Mouse (Mus musculus): ENCODE results near the gene Atf3. TPM values are rescaled to one million over a fixed set of nuclear protein-coding genes. Genes with fewer than 3 reads are reported as not detected.

Gene Atf3
- total RNA-seq, 2 experiments from 2014 or later, result 0.48 to 2.4 TPM

DNA sequence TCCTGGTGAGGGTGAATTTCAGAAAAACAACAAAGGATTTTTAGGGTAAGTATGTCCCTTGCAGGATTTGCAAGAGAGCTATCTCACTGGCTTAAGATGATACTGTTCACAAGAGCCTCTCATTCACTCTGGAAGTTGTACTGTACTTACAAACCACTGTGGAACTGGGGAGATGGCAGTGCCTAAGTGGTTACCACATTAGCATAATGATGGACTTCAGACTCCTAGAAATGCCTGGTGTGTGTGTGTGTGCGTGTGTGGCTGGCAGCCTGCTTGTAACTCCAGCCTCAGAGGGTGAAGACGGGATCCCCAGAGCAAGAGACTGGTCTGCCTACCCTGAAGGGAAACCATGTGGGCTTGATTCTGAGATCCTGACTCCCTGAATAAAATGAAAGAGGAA lies 14.3 kb downstream of the Atf3 start:
- no peak overlapping the region for H3K27ac ChIP-seq
- H3K4me3 ChIP-seq, result no peak overlapping the region
- TF ChIP-seq CTCF (IDR thresholded peaks at IDR 0.05), result no peak
- no peak for DNase-seq (ENCODE audit: extremely low spot score in 1 of 2, low spot score in 2 of 2)
- intact Hi-C loops (cut with DNase I), result no loop called here

DNA sequence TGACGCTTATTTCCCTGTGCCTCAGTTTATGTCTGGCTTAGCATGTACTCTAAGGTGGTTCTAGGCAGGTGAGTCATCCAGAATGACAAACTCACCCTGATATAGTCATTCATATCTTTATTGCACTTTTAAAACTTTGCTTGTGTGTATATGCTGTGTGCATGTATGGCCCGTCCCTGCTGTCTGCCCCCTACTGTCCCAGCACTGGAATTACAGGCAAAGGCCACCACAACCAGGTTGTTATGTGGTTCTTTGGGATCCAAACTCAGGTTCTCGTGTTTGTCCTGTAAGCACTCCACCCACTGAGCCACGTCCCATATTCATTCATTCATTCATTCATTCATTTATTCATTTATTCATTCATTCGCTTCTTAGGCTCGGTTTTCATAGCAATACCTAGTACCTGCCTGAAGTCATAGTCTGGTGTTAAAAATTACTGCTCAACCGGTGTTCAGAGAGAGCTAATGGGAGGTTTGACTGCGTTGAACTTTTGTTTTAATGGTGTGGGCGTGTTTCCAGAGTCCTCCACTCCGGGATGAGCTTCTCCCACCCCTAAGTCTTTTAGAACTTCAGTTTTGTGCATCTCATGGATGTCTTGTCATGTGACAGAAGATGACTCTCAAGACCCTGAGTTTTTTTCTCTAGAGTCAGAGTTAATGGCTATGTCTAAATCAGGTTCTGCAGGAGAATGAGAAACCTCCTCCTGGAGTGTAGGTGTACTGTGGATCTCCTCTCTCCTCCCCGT lies 15.5 kb downstream of the Atf3 start:
- TF ChIP-seq CTCF (IDR thresholded peaks at IDR 0.05), result peak; percentile 25
- Histone ChIP-seq H3K27ac (no peak overlapping the region), H3K4me3 (no peak overlapping the region)
- DNase-seq (ENCODE audit: extremely low spot score in 1 of 2, low spot score in 2 of 2), result no peak
- intact Hi-C loops (cut with DNase I), result no loop called here

DNA sequence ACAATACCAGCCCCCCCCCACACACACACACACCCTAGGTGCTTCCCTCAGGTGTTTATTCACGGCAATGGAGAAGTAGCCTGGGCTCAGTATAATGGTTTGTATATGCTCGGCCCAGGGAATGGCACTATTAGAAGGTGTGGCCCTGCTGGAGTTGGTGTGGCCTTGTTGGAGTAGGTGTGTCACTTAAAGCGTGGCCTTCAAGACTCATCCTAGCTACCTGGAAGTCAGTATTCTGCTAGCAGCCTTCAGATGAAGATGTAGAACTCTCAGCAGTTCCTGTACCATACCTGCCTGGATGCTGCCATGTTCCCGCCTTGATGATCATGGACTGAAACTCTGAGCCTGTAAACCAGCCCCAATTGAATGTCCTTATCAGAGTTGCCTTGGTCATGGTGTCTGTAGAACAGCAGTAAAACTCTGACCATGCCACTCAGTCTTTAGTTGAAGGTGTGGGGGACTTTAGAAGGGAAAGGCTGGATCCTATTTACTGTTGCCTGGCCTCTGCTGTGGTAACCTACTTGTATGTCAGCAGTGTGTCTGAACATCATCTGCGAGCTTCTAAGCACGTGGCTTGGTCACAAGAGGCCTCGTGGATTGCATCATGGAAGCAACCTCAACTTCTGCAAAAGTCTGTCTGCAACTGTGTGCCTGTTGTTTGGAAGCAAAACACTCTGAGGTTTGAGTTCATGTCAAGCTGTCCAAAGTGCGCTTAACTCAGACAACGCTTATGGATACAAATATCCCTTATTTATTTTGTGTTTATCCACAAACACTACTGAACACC lies 16.8 kb downstream of the Atf3 start:
- no peak overlapping the region for H3K27ac ChIP-seq
- no peak for DNase-seq (ENCODE audit: extremely low spot score in 1 of 2, low spot score in 2 of 2)
- intact Hi-C loops (cut with DNase I), result no loop called here
- H3K4me3 ChIP-seq, result no peak overlapping the region
- TF ChIP-seq CTCF (IDR thresholded peaks at IDR 0.05), result no peak

DNA sequence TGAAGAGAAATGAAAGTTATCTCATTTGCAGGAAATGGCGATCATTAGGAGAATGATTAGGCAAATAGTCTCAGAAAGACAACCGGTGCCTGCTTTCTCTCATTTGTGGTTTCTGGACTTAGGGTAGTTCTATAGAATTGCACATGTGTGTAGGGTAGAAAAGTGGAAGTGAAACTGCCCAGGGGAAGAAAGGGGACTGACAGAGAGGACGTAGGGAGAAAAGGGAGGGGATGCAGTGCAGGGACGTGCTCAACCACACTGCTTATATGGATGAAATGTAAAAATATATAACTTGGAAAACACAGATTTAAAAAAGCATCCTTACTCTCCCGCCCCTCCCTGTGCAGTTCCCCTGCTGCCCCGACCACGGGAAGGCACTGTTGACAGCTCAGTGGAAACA lies 19.9 kb downstream of the Atf3 start:
- intact Hi-C loops (cut with DNase I), result no loop called here
- DNase-seq (ENCODE audit: extremely low spot score in 1 of 2, low spot score in 2 of 2), result no peak
- Histone ChIP-seq H3K27ac (no peak overlapping the region), H3K4me3 (no peak overlapping the region)
- TF ChIP-seq CTCF (IDR thresholded peaks at IDR 0.05), result no peak

DNA sequence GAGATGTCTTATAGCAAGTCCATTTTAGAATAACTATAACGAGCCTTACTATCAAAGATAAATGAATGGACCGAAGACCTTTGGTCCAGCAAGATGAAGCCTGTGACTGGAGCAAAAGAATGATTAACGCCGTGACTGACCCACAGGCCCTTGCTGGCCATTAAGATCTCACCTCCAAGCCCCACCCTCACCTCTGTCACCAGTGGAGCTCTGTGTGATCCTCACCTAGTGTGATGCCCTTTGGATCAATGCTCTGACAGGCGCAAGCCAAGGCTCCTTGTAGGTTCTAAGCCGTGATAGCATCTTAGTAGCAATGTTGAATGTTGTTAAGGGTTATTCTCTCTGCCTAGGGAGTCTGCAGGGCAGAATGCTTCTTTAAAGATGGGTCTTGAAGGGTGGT lies 21.8 kb downstream of the Atf3 start:
- intact Hi-C loops (cut with DNase I), result no loop called here
- no peak overlapping the region for H3K4me3 ChIP-seq
- DNase-seq (ENCODE audit: extremely low spot score in 1 of 2, low spot score in 2 of 2), result no peak
- no peak for TF ChIP-seq CTCF (IDR thresholded peaks at IDR 0.05)
- no peak overlapping the region for H3K27ac ChIP-seq

DNA sequence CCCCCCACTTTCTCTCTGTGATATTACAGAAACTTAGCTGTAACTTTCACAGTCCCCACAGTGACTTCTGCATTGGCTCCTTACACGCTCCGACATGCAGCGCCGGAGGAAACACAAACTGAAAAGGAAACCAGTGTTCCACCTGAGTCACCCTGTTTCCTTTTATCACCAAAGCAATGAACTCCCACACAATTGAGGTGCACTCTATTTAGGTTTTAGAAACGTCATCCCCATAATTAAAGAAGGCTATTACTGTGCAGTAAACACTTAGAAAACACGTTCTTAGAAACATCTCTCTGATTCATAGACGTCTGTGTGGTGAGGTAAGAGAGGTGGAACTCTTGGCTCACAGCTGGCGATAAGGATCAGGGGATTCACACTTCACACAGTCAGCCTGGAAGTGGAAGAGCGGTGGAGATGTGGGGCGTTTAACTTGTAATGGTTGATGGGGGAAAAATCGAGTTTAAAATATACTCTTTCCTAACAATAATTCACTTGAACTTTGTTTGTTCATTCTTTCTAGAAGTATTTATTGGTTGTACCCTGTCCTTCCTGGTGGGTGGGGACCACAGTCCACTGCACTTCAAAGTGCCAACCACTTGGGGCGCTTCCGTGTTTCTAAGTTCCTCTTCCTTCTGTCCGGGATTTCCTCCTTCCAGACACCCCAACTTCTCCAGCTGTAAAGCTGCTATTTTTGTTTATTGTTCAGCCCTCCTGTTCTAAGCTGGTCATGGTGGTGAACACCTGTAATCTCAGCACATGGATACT lies 24.0 kb downstream of the Atf3 start:
- intact Hi-C loops (cut with DNase I), result no loop called here
- no peak for DNase-seq (ENCODE audit: extremely low spot score in 1 of 2, low spot score in 2 of 2)
- Histone ChIP-seq H3K27ac (no peak overlapping the region), H3K4me3 (no peak overlapping the region)
- TF ChIP-seq CTCF (IDR thresholded peaks at IDR 0.05), result peak; percentile 50

DNA sequence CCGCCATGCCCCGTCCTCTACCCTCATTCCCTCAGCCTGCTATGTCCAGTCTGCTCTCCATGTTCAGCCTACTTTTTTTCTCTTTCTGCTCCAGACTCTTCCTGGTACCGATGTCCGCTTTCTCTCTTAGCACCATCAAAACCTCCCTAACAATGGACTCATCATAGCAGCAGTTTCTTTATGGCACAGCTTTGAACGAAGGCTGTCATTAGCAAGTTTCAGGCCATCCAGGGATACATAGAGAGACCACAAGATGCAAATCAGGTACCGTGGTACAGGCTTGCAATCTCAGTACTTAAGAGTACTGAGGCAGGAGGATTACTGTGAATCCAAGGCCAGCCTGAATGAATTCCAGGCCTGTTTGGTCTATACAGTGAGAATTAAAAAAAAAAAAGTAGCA lies 25.1 kb downstream of the Atf3 start:
- no peak for DNase-seq (ENCODE audit: extremely low spot score in 1 of 2, low spot score in 2 of 2)
- no peak for TF ChIP-seq CTCF (IDR thresholded peaks at IDR 0.05)
- H3K4me3 ChIP-seq, result no peak overlapping the region
- no peak overlapping the region for H3K27ac ChIP-seq
- intact Hi-C loops (cut with DNase I), result no loop called here

DNA sequence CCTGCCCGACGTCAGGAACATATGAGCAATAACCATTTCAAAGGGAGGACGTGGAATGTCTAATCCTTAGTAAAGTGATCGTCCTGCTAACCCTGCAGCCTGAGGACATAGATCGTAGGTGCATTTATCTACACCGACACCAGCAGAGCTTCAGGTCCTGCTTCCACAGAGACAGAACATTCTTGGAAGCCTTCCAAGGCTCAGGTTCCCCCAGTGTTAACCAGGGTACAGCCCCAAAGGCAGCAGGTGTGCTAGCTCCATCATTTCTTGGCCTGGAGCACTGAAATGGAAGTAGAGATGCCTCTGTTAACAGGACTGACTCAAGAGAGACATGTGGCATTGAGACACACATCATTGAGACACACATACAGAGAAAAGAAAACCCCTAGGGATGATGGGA lies 25.6 kb downstream of the Atf3 start:
- no peak for DNase-seq (ENCODE audit: extremely low spot score in 1 of 2, low spot score in 2 of 2)
- Histone ChIP-seq H3K27ac (no peak overlapping the region), H3K4me3 (no peak overlapping the region)
- intact Hi-C loops (cut with DNase I), result no loop called here
- TF ChIP-seq CTCF (IDR thresholded peaks at IDR 0.05), result no peak

DNA sequence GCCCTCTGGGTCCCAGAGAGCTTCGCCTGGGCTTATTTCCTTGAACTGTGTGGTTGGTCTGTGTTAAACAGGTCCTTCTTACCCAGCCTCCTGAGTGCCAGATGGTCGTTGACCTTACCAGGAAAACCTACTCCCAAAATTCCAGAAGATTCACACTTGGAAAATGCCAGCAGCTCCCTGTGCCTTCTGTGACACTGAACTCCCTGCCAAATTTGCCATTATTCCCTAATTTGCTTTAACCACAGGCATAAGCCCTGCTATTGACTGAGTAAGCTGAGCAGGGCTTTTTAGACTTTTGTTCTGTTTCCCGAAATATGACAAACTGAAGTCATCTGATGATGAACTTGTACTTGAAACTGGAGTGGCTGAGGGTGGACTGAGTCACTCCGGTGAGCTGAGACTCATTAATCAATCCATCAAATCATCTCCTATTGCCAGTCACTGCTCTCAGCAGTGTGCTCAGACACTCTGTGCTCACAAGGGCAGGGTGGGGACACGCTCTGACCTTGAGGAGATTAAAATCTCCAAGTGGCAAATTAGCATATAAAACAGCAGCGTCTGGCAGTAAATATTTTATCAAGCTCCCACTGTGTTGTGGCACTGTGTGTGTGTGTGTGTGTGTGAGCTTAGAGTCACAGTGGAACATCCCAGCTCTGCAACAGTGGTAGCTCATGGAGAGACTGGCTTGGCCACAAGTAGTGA lies 28.0 kb downstream of the Atf3 start:
- TF ChIP-seq CTCF (IDR thresholded peaks at IDR 0.05), result no peak
- Histone ChIP-seq H3K4me3 (no peak overlapping the region), H3K27ac (no peak overlapping the region)
- intact Hi-C loops (cut with DNase I), result loop anchor here (5.0 kb wide), 1 partner anchor 87 kb away; no protein-coding TSS in a partner anchor
- DNase-seq (ENCODE audit: extremely low spot score in 1 of 2, low spot score in 2 of 2), result no peak

DNA sequence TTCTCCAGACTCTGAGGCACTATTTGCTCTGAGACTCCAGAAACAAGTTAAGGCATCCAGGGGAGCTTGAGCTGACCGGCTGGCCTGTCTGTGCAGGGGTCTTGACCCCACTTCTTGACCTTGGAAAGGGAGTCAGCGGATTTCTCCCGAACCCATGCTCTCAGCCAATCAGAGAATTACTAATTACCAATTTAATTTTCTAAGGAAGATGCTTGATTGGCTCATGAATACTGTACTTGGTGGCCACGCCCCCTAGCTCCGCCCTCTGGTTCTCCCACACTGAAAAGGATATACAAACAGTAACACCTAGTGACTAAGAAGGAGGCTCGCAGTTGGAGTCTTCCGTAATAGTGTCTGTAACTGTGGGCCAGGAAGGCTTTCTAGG lies 31.5 kb downstream of the Atf3 start:
- no peak overlapping the region for H3K4me3 ChIP-seq
- no peak for TF ChIP-seq CTCF (IDR thresholded peaks at IDR 0.05)
- intact Hi-C loops (cut with DNase I), result loop anchor here (5.0 kb wide), 1 partner anchor 91 kb away; no protein-coding TSS in a partner anchor
- DNase-seq (ENCODE audit: extremely low spot score in 1 of 2, low spot score in 2 of 2), result no peak
- no peak overlapping the region for H3K27ac ChIP-seq

DNA sequence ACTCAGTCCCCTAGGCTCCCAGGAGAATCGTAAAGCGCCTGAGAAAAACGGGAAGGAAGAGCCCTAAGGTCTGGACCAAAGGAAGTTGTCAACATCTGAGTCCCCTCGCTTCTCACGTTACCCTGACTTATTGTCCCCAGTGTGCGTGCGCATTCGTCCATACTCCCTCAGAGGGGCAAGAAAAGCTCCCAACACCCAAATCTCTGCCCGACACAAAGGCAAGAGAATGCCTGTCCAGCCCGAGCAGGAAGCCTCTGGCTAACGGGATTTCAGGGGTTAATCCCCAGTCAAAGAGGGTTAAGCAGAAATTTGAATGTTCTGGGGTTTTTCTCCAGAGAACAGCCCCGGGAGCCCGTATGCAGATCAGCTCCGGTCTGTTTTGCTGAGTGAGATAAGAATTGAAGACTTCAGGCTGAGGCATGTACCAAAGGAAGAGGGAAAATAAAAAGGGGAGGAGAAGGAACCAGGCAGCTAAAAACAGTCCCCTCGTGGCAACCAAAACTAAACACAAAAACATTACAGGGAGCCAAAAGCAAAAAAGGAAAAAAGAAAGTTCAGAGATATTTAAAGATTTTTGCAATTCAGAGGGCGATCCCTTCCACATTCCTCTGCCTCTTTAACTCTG lies 32.0 kb downstream of the Atf3 start:
- no peak overlapping the region for H3K4me3 ChIP-seq
- TF ChIP-seq CTCF (IDR thresholded peaks at IDR 0.05), result no peak
- DNase-seq (ENCODE audit: extremely low spot score in 1 of 2, low spot score in 2 of 2), result no peak
- H3K27ac ChIP-seq, result no peak overlapping the region
- intact Hi-C loops (cut with DNase I), result loop anchor here (5.0 kb wide), 1 partner anchor 91 kb away; no protein-coding TSS in a partner anchor

All from left cerebral cortex, adult 2 months (tissue).